Mouse (Mus musculus) stomach, postnatal 0 days (tissue): Measurements from ENCODE around the gene Atpaf1.

Source experiments
- CTCF ChIP-seq: IDR thresholded peaks from 2 replicates; pipeline ENCODE4 v1.5.1; 2016; ENCODE audit warnings: antibody characterized with exemption, low read depth, mild to moderate bottlenecking, moderate library complexity
- EP300 ChIP-seq: optimal IDR thresholded peaks from 2 replicates; pipeline ENCODE3; 2016; ENCODE audit warnings: antibody characterized with exemption

GRCm38 (mm10) chr4:115863352-115863751 lies 78.7 kb downstream of the Atpaf1 start:
- no peak for TF ChIP-seq EP300
- TF ChIP-seq CTCF, result no peak
